Mouse (Mus musculus): ENCODE results near the gene Krtap5-4. TPM values are rescaled to one million over a fixed set of nuclear protein-coding genes. Genes with fewer than 3 reads are reported as not detected.

Krtap5-4 gene
- polyA plus RNA-seq, 1 experiment from 2014 or later = not detected

DNA sequence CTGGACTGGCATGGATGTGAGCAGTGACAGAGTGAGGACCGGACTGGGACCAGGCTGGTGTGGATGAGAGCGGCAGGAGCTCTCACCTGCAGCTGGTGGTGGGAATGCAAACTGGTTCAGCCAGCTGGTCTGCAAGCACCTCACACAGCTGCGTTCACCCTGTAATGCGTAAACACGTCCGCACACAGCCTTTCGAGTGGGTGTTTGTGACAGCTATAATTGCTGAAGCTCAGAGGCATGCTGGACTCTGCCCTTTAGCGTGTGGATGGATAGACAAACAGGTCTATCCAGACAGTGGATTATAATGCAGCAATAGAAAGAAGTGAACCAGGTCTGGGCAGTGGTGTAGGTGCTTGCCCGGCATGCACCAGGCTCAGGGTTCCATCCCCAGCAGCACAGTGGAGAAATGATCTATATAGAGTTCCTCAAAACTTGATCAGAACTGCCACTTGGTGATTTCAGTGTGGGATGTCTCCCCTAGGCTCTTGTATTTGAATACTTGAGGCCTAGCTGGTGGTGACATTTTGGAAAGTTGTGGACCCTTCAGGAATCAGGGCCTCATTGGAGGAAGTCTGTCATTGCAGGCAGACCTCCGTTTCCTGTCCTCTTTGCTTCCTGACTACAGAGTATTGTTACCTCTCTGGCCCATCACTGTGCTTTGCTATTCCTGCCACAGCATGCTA is 38.4 kb downstream of the Krtap5-4 start:
- no peak for ATAC-seq (ENCODE audit: insufficient read depth)
- 0 out of 2 replicates have a peak overlapping the region, but pooled peaks have one; percentile 29 for H3K27ac ChIP-seq (replicated peaks)

DNA sequence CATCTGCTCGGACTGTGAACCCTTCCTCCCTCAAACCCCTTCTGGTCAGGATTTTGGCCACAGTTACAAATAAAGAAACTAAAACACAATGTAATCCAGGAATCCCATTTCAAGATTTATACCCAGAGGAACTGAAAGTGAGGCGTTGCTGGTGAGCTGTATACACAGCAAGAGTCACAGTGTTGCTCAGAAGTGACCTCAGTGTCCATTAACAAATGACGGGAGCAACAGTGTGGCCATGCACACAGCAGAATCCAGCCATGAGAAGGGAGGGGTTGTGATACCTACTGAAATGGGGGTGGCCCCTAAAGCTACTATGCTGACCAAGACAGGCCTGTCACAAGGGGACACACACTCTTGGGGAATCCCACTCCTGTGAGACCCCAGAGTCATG is 38.9 kb downstream of the Krtap5-4 start:
- H3K27ac ChIP-seq (replicated peaks) = peak overlapping the region; percentile 29; the same call in 1 of the 2 replicates
- H3K27me3 ChIP-seq = no peaks in the 10 kb centered on the region
- WGBS (ENCODE audit: insufficient replicate concordance) = 41% methylated on average over 3 of the region's 3 CpGs
- H3K9me3 ChIP-seq (replicated peaks) = no peaks in the 10 kb centered on the region
- H3K9ac ChIP-seq = no peak overlapping the region
- ATAC-seq (ENCODE audit: insufficient read depth) = peak; percentile 10; the same call in 1 of the 2 replicates
- peaks cover 31% of the 10 kb centered on the region for H3K4me1 ChIP-seq (replicated peaks)
- H3K36me3 ChIP-seq (replicated peaks) = no peaks in the 10 kb centered on the region
- H3K4me3 ChIP-seq (replicated peaks) = no peak overlapping the region
- no peak overlapping the region for H3K4me2 ChIP-seq

More for the DNA sequence above, 38.4 kb downstream of the Krtap5-4 start:
- Histone ChIP-seq H3K9ac (no peak overlapping the region), H3K9me3 (replicated peaks) (no peaks in the 10 kb centered on the region), H3K27me3 (no peaks in the 10 kb centered on the region), H3K4me3 (replicated peaks) (no peak overlapping the region), H3K36me3 (replicated peaks) (no peaks in the 10 kb centered on the region), H3K4me2 (no peak overlapping the region), H3K4me1 (replicated peaks) (peaks cover 27% of the 10 kb centered on the region)
- WGBS (ENCODE audit: insufficient replicate concordance) = 66% methylated on average over 10 of the region's 10 CpGs

DNA sequence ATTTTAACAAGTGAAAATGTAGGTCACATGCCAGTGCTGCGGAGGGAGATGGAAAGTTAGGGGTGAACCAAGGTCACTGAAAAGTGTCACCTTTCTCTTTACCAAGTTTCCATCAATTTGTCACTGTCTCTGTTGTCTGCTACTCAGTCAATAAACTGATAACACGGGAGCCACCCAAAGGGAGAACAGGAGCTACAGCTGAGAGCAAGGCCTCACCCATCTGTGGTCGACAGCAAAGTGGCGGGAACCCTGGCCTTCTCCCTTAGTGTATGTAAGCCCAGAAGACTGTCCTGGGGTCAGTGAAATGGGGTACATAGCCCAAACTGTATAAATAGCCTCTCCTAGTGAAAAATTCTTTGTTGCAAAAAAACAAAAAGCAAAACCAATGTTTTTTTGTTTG is 44.2 kb downstream of the Krtap5-4 start:
- no peaks in the 10 kb centered on the region for H3K9me3 ChIP-seq (replicated peaks)
- no peak overlapping the region for H3K4me2 ChIP-seq
- no peaks in the 10 kb centered on the region for H3K36me3 ChIP-seq (replicated peaks)
- H3K4me3 ChIP-seq (replicated peaks) = no peak overlapping the region
- WGBS (ENCODE audit: insufficient replicate concordance) = 26% methylated on average over 4 of the region's 4 CpGs
- no peak overlapping the region for H3K9ac ChIP-seq
- peaks cover 53% of the 10 kb centered on the region for H3K4me1 ChIP-seq (replicated peaks)
- H3K27me3 ChIP-seq = no peaks in the 10 kb centered on the region
- H3K27ac ChIP-seq (replicated peaks) = peak overlapping the region; percentile 57; the same call in 1 of the 2 replicates
- peak; percentile 66; the same call in 1 of the 2 replicates for ATAC-seq (ENCODE audit: insufficient read depth)

DNA sequence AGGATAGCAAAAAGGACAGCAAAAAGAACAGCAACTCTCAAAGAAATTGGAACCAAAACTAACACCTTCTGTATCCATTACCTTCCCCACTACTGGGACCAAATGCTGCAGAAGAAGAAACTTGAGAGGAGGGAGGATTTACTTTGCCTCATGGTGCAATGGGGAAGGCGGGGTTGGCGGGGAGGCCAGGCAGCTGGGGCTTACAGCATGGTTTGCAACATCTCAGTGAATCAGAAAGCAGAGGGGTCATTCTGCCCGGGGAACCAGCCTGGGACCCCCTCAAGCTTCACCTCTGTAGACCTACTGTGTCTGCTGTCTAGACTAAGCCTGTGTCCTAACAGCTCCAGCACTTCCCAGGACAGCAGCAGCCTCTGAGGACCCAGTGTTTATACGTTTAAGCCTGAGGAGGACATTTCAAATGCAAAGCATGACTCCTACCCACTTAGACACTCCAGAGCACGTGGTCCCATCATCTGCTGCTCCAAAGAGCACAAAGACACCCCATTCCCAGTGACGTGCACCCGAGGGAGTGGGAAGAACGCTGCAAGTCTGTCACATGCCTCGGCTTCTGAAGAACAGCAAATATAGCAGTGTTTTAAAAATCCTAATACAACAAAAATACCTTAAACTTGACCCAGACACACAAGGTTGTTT is 46.1 kb downstream of the Krtap5-4 start:
- H3K4me1 ChIP-seq (replicated peaks) = peaks cover 72% of the 10 kb centered on the region
- no peaks in the 10 kb centered on the region for H3K9me3 ChIP-seq (replicated peaks)
- WGBS (ENCODE audit: insufficient replicate concordance) = 58% methylated on average over 9 of the region's 9 CpGs
- ATAC-seq (ENCODE audit: insufficient read depth) = no peak
- H3K4me2 ChIP-seq = no peak overlapping the region; the same call in 1 of the 2 replicates
- H3K36me3 ChIP-seq (replicated peaks) = no peaks in the 10 kb centered on the region
- no peak overlapping the region for H3K9ac ChIP-seq
- no peak overlapping the region for H3K4me3 ChIP-seq (replicated peaks)
- H3K27me3 ChIP-seq = no peaks in the 10 kb centered on the region
- H3K27ac ChIP-seq (replicated peaks) = peak overlapping the region; percentile 33; the same call in 1 of the 2 replicates

DNA sequence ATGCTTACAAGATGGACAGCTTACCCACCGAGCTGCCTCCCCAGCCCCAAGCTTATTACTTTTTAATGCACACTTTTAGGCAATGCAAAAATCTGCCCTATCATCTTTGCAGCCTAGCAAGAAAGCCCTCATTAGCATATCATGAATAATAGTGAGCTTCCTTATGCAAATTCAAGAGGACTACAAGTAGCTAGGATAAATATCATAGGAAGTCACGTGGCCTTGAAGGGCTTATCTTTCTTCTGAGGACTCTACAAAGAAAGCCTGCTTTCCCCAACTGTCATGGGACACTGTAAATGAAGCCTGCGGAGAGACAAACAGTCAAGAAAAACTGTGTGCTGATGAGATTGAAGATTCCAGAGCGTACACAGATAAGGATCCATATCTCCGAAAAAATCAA is 48.2 kb downstream of the Krtap5-4 start:
- Histone ChIP-seq H3K9ac (no peak overlapping the region), H3K27me3 (no peaks in the 10 kb centered on the region), H3K36me3 (replicated peaks) (no peaks in the 10 kb centered on the region), H3K4me2 (no peak overlapping the region), H3K27ac (replicated peaks) (peak overlapping the region; percentile 85), H3K4me1 (replicated peaks) (peaks cover 86% of the 10 kb centered on the region), H3K4me3 (replicated peaks) (no peak overlapping the region), H3K9me3 (replicated peaks) (no peaks in the 10 kb centered on the region)
- WGBS (ENCODE audit: insufficient replicate concordance) = 25% methylated on average over 5 of the region's 5 CpGs
- no peak for ATAC-seq (ENCODE audit: insufficient read depth)

DNA sequence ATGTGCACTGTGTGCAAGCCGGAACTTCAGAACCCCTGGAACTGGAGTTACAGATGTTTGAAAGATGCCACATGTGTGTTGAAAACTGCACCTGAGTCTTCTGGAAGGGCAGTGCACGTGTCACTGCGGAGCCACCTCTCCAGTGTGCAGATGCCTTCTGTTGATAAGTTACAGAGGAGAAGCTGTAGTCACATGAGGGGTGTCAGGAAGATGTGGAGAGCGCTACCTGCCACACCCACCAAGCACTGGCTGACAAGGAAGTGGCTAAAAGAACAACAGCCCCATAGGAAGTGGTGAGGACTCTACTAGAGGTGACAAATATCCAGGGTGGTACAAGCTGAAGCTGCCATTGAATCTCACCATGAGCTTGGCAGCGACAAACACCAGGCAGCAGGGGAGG is 50.5 kb downstream of the Krtap5-4 start:
- Histone ChIP-seq H3K4me2 (peak overlapping the region; percentile 61), H3K36me3 (replicated peaks) (no peaks in the 10 kb centered on the region), H3K9me3 (replicated peaks) (no peaks in the 10 kb centered on the region), H3K27me3 (no peaks in the 10 kb centered on the region), H3K27ac (replicated peaks) (peak overlapping the region; percentile 85), H3K4me1 (replicated peaks) (peaks cover 68% of the 10 kb centered on the region), H3K9ac (peak overlapping the region; percentile 43), H3K4me3 (replicated peaks) (peak overlapping the region; percentile 24; the same call in 1 of the 2 replicates)
- WGBS (ENCODE audit: insufficient replicate concordance) = 16% methylated on average over 5 of the region's 5 CpGs
- ATAC-seq (ENCODE audit: insufficient read depth) = peak; percentile 75

Other genes starting within 250 kb of the Krtap5-4 start
- 66.1 and 70.2 TPM in 2 replicates for gene Mob2, start 242.5 kb upstream of the Krtap5-4 start, polyA plus RNA-seq (2015; fragmentation: Nextera tagmentation; extraction: Ambion mirVana)
- 4.3 and 4.4 TPM in 2 replicates for gene Dusp8, start 207.7 kb upstream of the Krtap5-4 start, polyA plus RNA-seq (2015; fragmentation: Nextera tagmentation; extraction: Ambion mirVana)
- not detected in 2 replicates for gene Gm45618, start 182.8 kb upstream of the Krtap5-4 start, polyA plus RNA-seq (2015; fragmentation: Nextera tagmentation; extraction: Ambion mirVana)
- gene Gm39115, start 167.5 kb upstream of the Krtap5-4 start, polyA plus RNA-seq (2015; fragmentation: Nextera tagmentation; extraction: Ambion mirVana) = not detected in 2 replicates
- not detected in 2 replicates for gene Gm45337, start 158.9 kb upstream of the Krtap5-4 start, polyA plus RNA-seq (2015; fragmentation: Nextera tagmentation; extraction: Ambion mirVana)
- not detected in 2 replicates for gene Gm29735, start 146.4 kb upstream of the Krtap5-4 start, polyA plus RNA-seq (2015; fragmentation: Nextera tagmentation; extraction: Ambion mirVana)
- not detected in 2 replicates for gene Gm4553, start 137.8 kb upstream of the Krtap5-4 start, polyA plus RNA-seq (2015; fragmentation: Nextera tagmentation; extraction: Ambion mirVana)
- not detected in 2 replicates for gene Krtap5-2, start 127.5 kb upstream of the Krtap5-4 start, polyA plus RNA-seq (2015; fragmentation: Nextera tagmentation; extraction: Ambion mirVana)
- gene Gm10153, start 113.2 kb upstream of the Krtap5-4 start, polyA plus RNA-seq (2015; fragmentation: Nextera tagmentation; extraction: Ambion mirVana) = not detected in 2 replicates
- gene Krtap5-3, start 102.2 kb upstream of the Krtap5-4 start, polyA plus RNA-seq (2015; fragmentation: Nextera tagmentation; extraction: Ambion mirVana) = not detected in 2 replicates
- not detected in 2 replicates for gene Gm7579, start 91.7 kb upstream of the Krtap5-4 start, polyA plus RNA-seq (2015; fragmentation: Nextera tagmentation; extraction: Ambion mirVana)
- gene Krtap5-5, start 73.6 kb upstream of the Krtap5-4 start, polyA plus RNA-seq (2015; fragmentation: Nextera tagmentation; extraction: Ambion mirVana) = not detected in 2 replicates
- gene Gm40460, start 62.5 kb upstream of the Krtap5-4 start, polyA plus RNA-seq (2015; fragmentation: Nextera tagmentation; extraction: Ambion mirVana) = not detected in 2 replicates
- not detected in 2 replicates for gene Gm2431, start 45.2 kb upstream of the Krtap5-4 start, polyA plus RNA-seq (2015; fragmentation: Nextera tagmentation; extraction: Ambion mirVana)
- gene Gm4559, start 29.2 kb upstream of the Krtap5-4 start, polyA plus RNA-seq (2015; fragmentation: Nextera tagmentation; extraction: Ambion mirVana) = not detected in 2 replicates
- not detected in 2 replicates for gene Krtap5-1, start 6.4 kb upstream of the Krtap5-4 start, polyA plus RNA-seq (2015; fragmentation: Nextera tagmentation; extraction: Ambion mirVana)
- 1.9 and 2.1 TPM in 2 replicates for gene Ifitm10, start 70.2 kb downstream of the Krtap5-4 start, polyA plus RNA-seq (2015; fragmentation: Nextera tagmentation; extraction: Ambion mirVana)
- gene Gm49369, start 79.1 kb downstream of the Krtap5-4 start, polyA plus RNA-seq (2015; fragmentation: Nextera tagmentation; extraction: Ambion mirVana) = 0.54 and 0.78 TPM in 2 replicates
- gene Ctsd, start 84.5 kb downstream of the Krtap5-4 start, polyA plus RNA-seq (2015; fragmentation: Nextera tagmentation; extraction: Ambion mirVana) = 377 and 446 TPM in 2 replicates
- gene Syt8, start 131.3 kb downstream of the Krtap5-4 start, polyA plus RNA-seq (2015; fragmentation: Nextera tagmentation; extraction: Ambion mirVana) = 0.13 TPM in 1 of 2 replicates, not detected in the other
- gene Tnni2, start 138.3 kb downstream of the Krtap5-4 start, polyA plus RNA-seq (2015; fragmentation: Nextera tagmentation; extraction: Ambion mirVana) = 17.6 and 29.3 TPM in 2 replicates
- gene Lsp1, start 157.3 kb downstream of the Krtap5-4 start, polyA plus RNA-seq (2015; fragmentation: Nextera tagmentation; extraction: Ambion mirVana) = 24.5 and 27.8 TPM in 2 replicates
- 14.3 and 24.5 TPM in 2 replicates for gene Tnnt3, start 195.3 kb downstream of the Krtap5-4 start, polyA plus RNA-seq (2015; fragmentation: Nextera tagmentation; extraction: Ambion mirVana)
- gene Mrpl23, start 229.1 kb downstream of the Krtap5-4 start, polyA plus RNA-seq (2015; fragmentation: Nextera tagmentation; extraction: Ambion mirVana) = 9.8 and 11.9 TPM in 2 replicates

Measured in liver, embryonic 15.5 days (tissue).